Mouse (Mus musculus) neural tube, embryonic 13.5 days (tissue): ENCODE measurements at regions not wholly inside any gene's neighbourhood (a gene's known extent, or its start where the extent isn't known, plus 50 kb on each side); places are given as distances from the start of the nearest gene placed in this dataset.

Experiments used
- ATAC-seq: fragments of 200-750 bp; cut with Nextera tagmentation; 2 replicates; pipeline ENCODE4 v1.8.0; 2017; ENCODE audit warnings: low read depth, mild to moderate bottlenecking, moderate TSS enrichment, moderate library complexity
- H3K27ac ChIP-seq: fragments of 300-500 bp; sonication (generic); replicated peaks from 2 replicates; pipeline ENCODE4 v1.5.1; 2015; ENCODE audit warnings: moderate library complexity, mild to moderate bottlenecking, inconsistent platforms
- H3K27me3 ChIP-seq: fragments of 300-500 bp; sonication (generic); 2 replicates; pipeline ENCODE4 v1.6.1; 2015; ENCODE audit warnings: mild to moderate bottlenecking, inconsistent platforms
- H3K36me3 ChIP-seq: fragments of 300-500 bp; sonication (generic); 2 replicates; pipeline ENCODE4 v1.6.1; 2015; ENCODE audit warnings: mild to moderate bottlenecking, inconsistent platforms
- H3K4me1 ChIP-seq: fragments of 300-500 bp; sonication (generic); replicated peaks from 2 replicates; pipeline ENCODE4 v1.6.1; 2015; ENCODE audit warnings: inconsistent platforms
- H3K4me2 ChIP-seq: fragments of 300-500 bp; sonication (generic); 2 replicates; pipeline ENCODE4 v1.6.1; 2015; ENCODE audit warnings: inconsistent platforms, mild to moderate bottlenecking, moderate library complexity
- H3K4me3 ChIP-seq: fragments of 300-500 bp; sonication (generic); 2 replicates; pipeline ENCODE4 v1.5.1; 2015; ENCODE audit warnings: mild to moderate bottlenecking, inconsistent platforms
- H3K9ac ChIP-seq: fragments of 300-500 bp; sonication (generic); 2 replicates; pipeline ENCODE4 v1.6.1; 2015; ENCODE audit warnings: moderate library complexity, mild to moderate bottlenecking, inconsistent platforms
- H3K9me3 ChIP-seq: fragments of 300-500 bp; sonication (generic); 2 replicates; pipeline ENCODE4 v1.6.1; 2016; ENCODE audit warnings: inconsistent platforms
- WGBS: fragments of 180-500 bp; shearing (Covaris S2); methylation state at CpG from one replicate; pipeline ENCODE4 v1.1.7; 2015; 5-methylcytosine and 5-hydroxymethylcytosine counted together

GRCm38 (mm10) chr17:3248875-3249274, 77.5 kb upstream of the Tiam2 start:
- H3K27me3 ChIP-seq, result no peaks in the 10 kb centered on the region
- H3K4me2 ChIP-seq, result no peak overlapping the region
- peak overlapping the region; percentile 70 for H3K27ac ChIP-seq
- no peaks in the 10 kb centered on the region for H3K36me3 ChIP-seq
- H3K9me3 ChIP-seq, result no peaks in the 10 kb centered on the region
- H3K4me1 ChIP-seq, result peaks cover 80% of the 10 kb centered on the region
- WGBS, result 37% methylated on average over 6 of the region's 6 CpGs
- H3K9ac ChIP-seq, result no peak overlapping the region
- no peak overlapping the region for H3K4me3 ChIP-seq
- no peak for ATAC-seq

- no peaks in the 10 kb centered on the region for H3K27me3 ChIP-seq
- no peak overlapping the region for H3K9ac ChIP-seq
- peak overlapping the region; percentile 70 for H3K27ac ChIP-seq
- no peak overlapping the region for H3K4me2 ChIP-seq
- H3K9me3 ChIP-seq, result no peaks in the 10 kb centered on the region
- WGBS, result 18% methylated on average over 7 of the region's 7 CpGs
- peaks cover 78% of the 10 kb centered on the region for H3K4me1 ChIP-seq
- no peak for ATAC-seq
- no peaks in the 10 kb centered on the region for H3K36me3 ChIP-seq
- H3K4me3 ChIP-seq, result no peak overlapping the region
Observed at GRCm38 (mm10) chr17:3249320-3249719, 77.1 kb upstream of the Tiam2 start.

- peak overlapping the region; percentile 33; the same call in 1 of the 2 replicates for H3K27ac ChIP-seq
- no peak overlapping the region for H3K9ac ChIP-seq
- no peak for ATAC-seq
- no peak overlapping the region for H3K4me3 ChIP-seq
- H3K4me2 ChIP-seq, result no peak overlapping the region
- no peaks in the 10 kb centered on the region for H3K27me3 ChIP-seq
- WGBS, result 48% methylated on average over 4 of the region's 4 CpGs
- H3K4me1 ChIP-seq, result peaks cover 60% of the 10 kb centered on the region
- H3K36me3 ChIP-seq, result 0 out of 2 replicates have a peak, but pooled peaks cover 3% of the 10 kb centered on the region
- no peaks in the 10 kb centered on the region for H3K9me3 ChIP-seq
Observed at GRCm38 (mm10) chr17:3251176-3251575, 75.2 kb upstream of the Tiam2 start.

- Histone ChIP-seq H3K9ac (no peak overlapping the region), H3K4me2 (no peak overlapping the region), H3K27me3 (no peaks in the 10 kb centered on the region), H3K36me3 (0 out of 2 replicates have a peak, but pooled peaks cover 6% of the 10 kb centered on the region), H3K4me1 (peaks cover 52% of the 10 kb centered on the region), H3K9me3 (no peaks in the 10 kb centered on the region), H3K27ac (no peak overlapping the region), H3K4me3 (no peak overlapping the region)
- no peak for ATAC-seq
- WGBS, result 96% methylated on average over 5 of the region's 5 CpGs
Observed at GRCm38 (mm10) chr17:3251966-3252365, 74.4 kb upstream of the Tiam2 start.

- Histone ChIP-seq H3K27me3 (no peaks in the 10 kb centered on the region), H3K36me3 (0 out of 2 replicates have a peak, but pooled peaks cover 6% of the 10 kb centered on the region), H3K4me2 (no peak overlapping the region), H3K27ac (no peak overlapping the region), H3K4me1 (peaks cover 36% of the 10 kb centered on the region), H3K9ac (no peak overlapping the region), H3K4me3 (no peak overlapping the region), H3K9me3 (no peaks in the 10 kb centered on the region)
- no peak for ATAC-seq
- WGBS, result 90% methylated on average over 10 of the region's 10 CpGs
Observed at GRCm38 (mm10) chr17:3253508-3254176, 72.7 kb upstream of the Tiam2 start.

GRCm38 (mm10) chr17:3256765-3257164, 69.6 kb upstream of the Tiam2 start:
- Histone ChIP-seq H3K4me3 (no peak overlapping the region), H3K4me2 (no peak overlapping the region), H3K4me1 (peaks cover 7% of the 10 kb centered on the region; the same call in 1 of the 2 replicates), H3K27ac (no peak overlapping the region), H3K9ac (no peak overlapping the region), H3K36me3 (0 out of 2 replicates have a peak, but pooled peaks cover 6% of the 10 kb centered on the region), H3K27me3 (no peaks in the 10 kb centered on the region), H3K9me3 (no peaks in the 10 kb centered on the region)
- WGBS, result 94% methylated on average over 7 of the region's 7 CpGs
- ATAC-seq, result no peak

- Histone ChIP-seq H3K27me3 (no peaks in the 10 kb centered on the region), H3K4me2 (no peak overlapping the region), H3K27ac (no peak overlapping the region), H3K4me1 (peaks cover 6% of the 10 kb centered on the region; the same call in 1 of the 2 replicates), H3K4me3 (no peak overlapping the region), H3K9ac (no peak overlapping the region), H3K9me3 (no peaks in the 10 kb centered on the region), H3K36me3 (0 out of 2 replicates have a peak, but pooled peaks cover 6% of the 10 kb centered on the region)
- WGBS, result 84% methylated on average over 9 of the region's 9 CpGs
- no peak for ATAC-seq
Observed at GRCm38 (mm10) chr17:3258811-3259510, 67.4 kb upstream of the Tiam2 start.

GRCm38 (mm10) chr17:3260796-3261195, 65.6 kb upstream of the Tiam2 start:
- Histone ChIP-seq H3K36me3 (0 out of 2 replicates have a peak, but pooled peaks cover 6% of the 10 kb centered on the region), H3K4me2 (no peak overlapping the region), H3K9me3 (no peaks in the 10 kb centered on the region), H3K4me3 (no peak overlapping the region), H3K27me3 (no peaks in the 10 kb centered on the region), H3K9ac (no peak overlapping the region), H3K4me1 (peaks cover 16% of the 10 kb centered on the region), H3K27ac (no peak overlapping the region)
- 95% methylated on average over 11 of the region's 11 CpGs for WGBS
- ATAC-seq, result no peak

GRCm38 (mm10) chr17:3273108-3274091, 53.0 kb upstream of the Tiam2 start:
- H3K36me3 ChIP-seq, result no peaks in the 10 kb centered on the region
- no peak overlapping the region for H3K27ac ChIP-seq
- H3K27me3 ChIP-seq, result no peaks in the 10 kb centered on the region
- H3K4me1 ChIP-seq, result peaks cover 23% of the 10 kb centered on the region
- 47% methylated on average over 22 of the region's 22 CpGs for WGBS
- ATAC-seq, result peak; percentile 68
- no peaks in the 10 kb centered on the region for H3K9me3 ChIP-seq
- H3K4me2 ChIP-seq, result no peak overlapping the region
- no peak overlapping the region for H3K9ac ChIP-seq
- no peak overlapping the region for H3K4me3 ChIP-seq

- no peaks in the 10 kb centered on the region for H3K27me3 ChIP-seq
- no peak overlapping the region for H3K4me3 ChIP-seq
- peak overlapping the region; percentile 68 for H3K27ac ChIP-seq
- no peak for ATAC-seq
- H3K9me3 ChIP-seq, result no peaks in the 10 kb centered on the region
- H3K4me2 ChIP-seq, result no peak overlapping the region
- 12% methylated on average over 14 of the region's 14 CpGs for WGBS
- H3K9ac ChIP-seq, result peak overlapping the region; percentile 36; the same call in 1 of the 2 replicates
- H3K36me3 ChIP-seq, result no peaks in the 10 kb centered on the region
- H3K4me1 ChIP-seq, result peaks cover 23% of the 10 kb centered on the region
Observed at GRCm38 (mm10) chr17:3274449-3275285, 51.7 kb upstream of the Tiam2 start.
